10 mouse cellular contexts compared by ENCODE assay signal in the genomic region with DNA sequence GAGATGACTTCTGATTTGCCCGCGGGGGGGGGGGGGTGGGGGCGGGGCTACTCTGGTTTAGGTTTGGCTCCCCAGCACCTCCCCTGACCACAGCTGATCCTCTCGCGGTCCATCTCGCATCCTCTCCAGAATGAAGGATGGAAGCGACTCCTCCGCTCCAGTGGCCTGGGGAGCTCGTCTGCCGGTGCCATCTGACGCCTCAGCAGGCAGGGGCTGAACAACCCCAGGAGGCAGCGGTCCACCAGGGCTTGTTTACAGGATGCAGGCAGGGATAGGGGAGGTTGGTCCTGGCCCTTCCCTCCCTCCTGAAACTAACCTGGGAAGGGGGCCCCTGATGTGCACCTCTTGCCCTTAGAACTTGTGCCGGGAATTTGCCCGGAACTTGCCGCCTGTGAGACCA.
A peak's percentile ranks its signal among the peaks of the same experiment; 100 is the strongest.
DNase-seq lines count a peak whose midpoint lies in the region; ATAC-seq and TF ChIP-seq lines count a peak whose summit lies in the region.
"Had no signal": no experiment of that assay in that cellular context is flagged by ENCODE, and none has a peak within 500 bp of the region (broad histone marks: within the 10 kb centered on the region; RNA-seq: fewer than 3 reads in every experiment).

No protein-coding gene starts in this region.

- H3K27me3 ChIP-seq in lung, embryonic 14.5 days (ENCODE audit: insufficient read depth, low read length), result peaks cover 7% of the 10 kb centered on the region
- H3K27me3 ChIP-seq in midbrain, postnatal 0 days (ENCODE audit: insufficient read depth, low read length), result no peaks in the 10 kb centered on the region

- H3K9ac ChIP-seq in lung, embryonic 14.5 days, result no peak overlapping the region
- H3K9ac ChIP-seq in midbrain, postnatal 0 days (replicated peaks; ENCODE audit: low read length, poor library complexity, severe bottlenecking), result no peak overlapping the region
- H3K9ac ChIP-seq: liver, postnatal 0 days had no signal

- H3K9me3 ChIP-seq in lung, embryonic 14.5 days (ENCODE audit: low read depth, low read length), result no peaks in the 10 kb centered on the region
- H3K9me3 ChIP-seq in midbrain, postnatal 0 days (ENCODE audit: low read length), result no peaks in the 10 kb centered on the region

- no peak for ATAC-seq in lung, embryonic 14.5 days (ENCODE audit: insufficient read depth)
- no peak for ATAC-seq in midbrain, postnatal 0 days (ENCODE audit: low FRiP score)
- ATAC-seq: forebrain, embryonic 16.5 days; liver, postnatal 0 days had no signal

- peak overlapping the region; percentile 26; the same call in 1 of the 2 replicates for H3K4me2 ChIP-seq in lung, embryonic 14.5 days
- no peak overlapping the region for H3K4me2 ChIP-seq in midbrain, postnatal 0 days (ENCODE audit: low read depth, low read length, poor library complexity, severe bottlenecking)

- DNase-seq in gastrocnemius, adult 2 months, result peak; percentile 15
- DNase-seq in gastrocnemius, postnatal 4 days (ENCODE audit: low spot score in 2 of 2), result no peak
- no peak for DNase-seq in lung, embryonic 14.5 days
- no peak for DNase-seq in lung, postnatal 14 days
- peak; percentile 54 to 64 for DNase-seq in cerebellum, postnatal 25 days
- DNase-seq in midbrain, postnatal 0 days (ENCODE audit: low spot score), result peak; percentile 23
- no peak for DNase-seq in layer of hippocampus, adult 8-10 months (ENCODE audit: low spot score in 2 of 2)
- DNase-seq in layer of hippocampus, adult 11-12 months (ENCODE audit: low spot score), result no peak
- DNase-seq: liver, postnatal 0 days had no signal

- H3K4me3 ChIP-seq in gastrocnemius, adult 2 months, result peak overlapping the region; percentile 33; the same call in 1 of the 2 replicates
- no peak overlapping the region for H3K4me3 ChIP-seq in lung, embryonic 14.5 days (ENCODE audit: low read depth, low read length)
- no peak overlapping the region for H3K4me3 ChIP-seq in midbrain, postnatal 0 days (ENCODE audit: low read depth, low read length)

- TF ChIP-seq CTCF in gastrocnemius, adult 2 months (IDR thresholded peaks at IDR 0.05), result no peak
- TF ChIP-seq CTCF in lung, embryonic 14.5 days (IDR thresholded peaks at IDR 0.05; ENCODE audit: low read depth), result no peak
- TF ChIP-seq CTCF in midbrain, postnatal 0 days (IDR thresholded peaks at IDR 0.05), result no peak

- intact Hi-C loops in gastrocnemius, adult 2 months (cut with DNase I), result loop anchor here (5.0 kb wide), 1 partner anchor 47 kb away; no protein-coding TSS in a partner anchor

- H3K36me3 ChIP-seq in lung, embryonic 14.5 days (ENCODE audit: insufficient read depth), result no peaks in the 10 kb centered on the region
- H3K36me3 ChIP-seq in midbrain, postnatal 0 days (ENCODE audit: insufficient read depth, low read length), result no peaks in the 10 kb centered on the region

- no peak overlapping the region for H3K27ac ChIP-seq in gastrocnemius, adult 2 months
- no peak overlapping the region for H3K27ac ChIP-seq in lung, embryonic 14.5 days (ENCODE audit: low read depth)
- no peak overlapping the region for H3K27ac ChIP-seq in midbrain, postnatal 0 days (ENCODE audit: low read depth, low read length)

- H3K4me1 ChIP-seq in lung, embryonic 14.5 days (ENCODE audit: insufficient read depth), result peaks cover 9% of the 10 kb centered on the region; the same call in 1 of the 2 replicates
- H3K4me1 ChIP-seq in midbrain, postnatal 0 days (ENCODE audit: insufficient read depth, low read length), result 0 out of 2 replicates have a peak, but pooled peaks cover 6% of the 10 kb centered on the region

- 11% methylated on average over 15 of the region's 15 CpGs for WGBS in lung, embryonic 14.5 days
- WGBS in midbrain, postnatal 0 days, result 18% methylated on average over 15 of the region's 15 CpGs

Comparison
In these comparisons a context has a peak if more than half of its experiments do, and no peak if none do; other contexts are left out.
1. DNase-seq: peak in gastrocnemius, adult 2 months (single experiment), cerebellum, postnatal 25 days (2 of 2) and midbrain, postnatal 0 days (single experiment); none in gastrocnemius, postnatal 4 days (0 of 2), lung, embryonic 14.5 days (single experiment), lung, postnatal 14 days (single experiment), layer of hippocampus, adult 8-10 months (0 of 2) and layer of hippocampus, adult 11-12 months (single experiment).